Mouse (Mus musculus): ENCODE measurements around the gene Tcaim. TPM values are rescaled to one million over a fixed set of nuclear protein-coding genes. Genes with fewer than 3 reads are reported as not detected.

Gene Tcaim
- not detected in 2 replicates for polyA plus RNA-seq (2012; ENCODE audit: insufficient read depth, insufficient read length, low replicate concordance, missing spikeins)

- H3K27ac ChIP-seq (ENCODE audit: insufficient read depth, low read depth, low read length), result peak within 1 kb of the TSS; percentile 96
- TF ChIP-seq CTCF (IDR thresholded peaks at IDR 0.05; ENCODE audit: insufficient read depth, low read depth, low read length) (no peak), POLR2A (IDR thresholded peaks at IDR 0.05; ENCODE audit: insufficient read depth, low read depth, low read length) (peak; percentile 81)
- WGBS, result 5% methylated on average over 42 of the region's 42 CpGs
Measured at GRCm38 (mm10) chr9:122805053-122805844, at the start of gene Tcaim. TSS of gene Tcaim (plus strand) at chr9:122805539.

GRCm38 (mm10) chr9:122757614-122758013 is 47.7 kb upstream of the Tcaim start:
- no peaks in the 10 kb centered on the region for H3K4me1 ChIP-seq (ENCODE audit: control insufficient read depth, insufficient read depth, low read length)
- 43% methylated on average over 2 of the region's 2 CpGs for WGBS
- TF ChIP-seq CTCF (IDR thresholded peaks at IDR 0.05; ENCODE audit: insufficient read depth, low read depth, low read length) (no peak), POLR2A (IDR thresholded peaks at IDR 0.05; ENCODE audit: insufficient read depth, low read depth, low read length) (no peak)
- no peak overlapping the region for H3K27ac ChIP-seq (ENCODE audit: insufficient read depth, low read depth, low read length)
- no peak overlapping the region for H3K4me3 ChIP-seq (ENCODE audit: insufficient read depth, low read depth, low read length)

More at GRCm38 (mm10) chr9:122805053-122805844, at the start of gene Tcaim:
- Histone ChIP-seq H3K4me3 (ENCODE audit: insufficient read depth, low read depth, low read length) (peak within 1 kb of the TSS; percentile 87), H3K4me1 (ENCODE audit: control insufficient read depth, insufficient read depth, low read length) (0 out of 2 replicates have a peak, but pooled peaks cover 4% of the 10 kb centered on the region)

- H3K4me1 ChIP-seq (ENCODE audit: control insufficient read depth, insufficient read depth, low read length), result no peaks in the 10 kb centered on the region
- no peak overlapping the region for H3K4me3 ChIP-seq (ENCODE audit: insufficient read depth, low read depth, low read length)
- no peak overlapping the region for H3K27ac ChIP-seq (ENCODE audit: insufficient read depth, low read depth, low read length)
- no peak for TF ChIP-seq CTCF (IDR thresholded peaks at IDR 0.05; ENCODE audit: insufficient read depth, low read depth, low read length)
- TF ChIP-seq POLR2A (IDR thresholded peaks at IDR 0.05; ENCODE audit: insufficient read depth, low read depth, low read length), result no peak
Measured at GRCm38 (mm10) chr9:122760111-122760510, 45.2 kb upstream of the Tcaim start.

- WGBS, result 63% methylated on average over 5 of the region's 5 CpGs
- Histone ChIP-seq H3K27ac (ENCODE audit: insufficient read depth, low read depth, low read length) (no peak overlapping the region), H3K4me3 (ENCODE audit: insufficient read depth, low read depth, low read length) (no peak overlapping the region), H3K4me1 (ENCODE audit: control insufficient read depth, insufficient read depth, low read length) (no peaks in the 10 kb centered on the region)
- TF ChIP-seq POLR2A (IDR thresholded peaks at IDR 0.05; ENCODE audit: insufficient read depth, low read depth, low read length), result no peak
- no peak for TF ChIP-seq CTCF (IDR thresholded peaks at IDR 0.05; ENCODE audit: insufficient read depth, low read depth, low read length)
Measured at GRCm38 (mm10) chr9:122785231-122785630, 20.1 kb upstream of the Tcaim start.

- no peak overlapping the region for H3K4me3 ChIP-seq (ENCODE audit: insufficient read depth, low read depth, low read length)
Measured at GRCm38 (mm10) chr9:122786534-122786933, 18.8 kb upstream of the Tcaim start.

GRCm38 (mm10) chr9:122805845-122806341 is 554 bp downstream of the Tcaim start:
- 7% methylated on average over 10 of the region's 10 CpGs for WGBS
- H3K4me1 ChIP-seq (ENCODE audit: control insufficient read depth, insufficient read depth, low read length), result 0 out of 2 replicates have a peak, but pooled peaks cover 4% of the 10 kb centered on the region
- TF ChIP-seq POLR2A (IDR thresholded peaks at IDR 0.05; ENCODE audit: insufficient read depth, low read depth, low read length) (no peak), CTCF (IDR thresholded peaks at IDR 0.05; ENCODE audit: insufficient read depth, low read depth, low read length) (no peak)

More at GRCm38 (mm10) chr9:122786534-122786933, 18.8 kb upstream of the Tcaim start:
- WGBS, result 93% methylated on average over 1 of the region's 1 CpGs
- TF ChIP-seq CTCF (IDR thresholded peaks at IDR 0.05; ENCODE audit: insufficient read depth, low read depth, low read length), result no peak
- no peak for TF ChIP-seq POLR2A (IDR thresholded peaks at IDR 0.05; ENCODE audit: insufficient read depth, low read depth, low read length)
- H3K27ac ChIP-seq (ENCODE audit: insufficient read depth, low read depth, low read length), result no peak overlapping the region
- H3K4me1 ChIP-seq (ENCODE audit: control insufficient read depth, insufficient read depth, low read length), result no peaks in the 10 kb centered on the region

GRCm38 (mm10) chr9:122807186-122807585 is 1.8 kb downstream of the Tcaim start:
- 96% methylated on average over 2 of the region's 2 CpGs for WGBS
- no peak for TF ChIP-seq POLR2A (IDR thresholded peaks at IDR 0.05; ENCODE audit: insufficient read depth, low read depth, low read length)
- no peak for TF ChIP-seq CTCF (IDR thresholded peaks at IDR 0.05; ENCODE audit: insufficient read depth, low read depth, low read length)
- Histone ChIP-seq H3K4me1 (ENCODE audit: control insufficient read depth, insufficient read depth, low read length) (0 out of 2 replicates have a peak, but pooled peaks cover 4% of the 10 kb centered on the region), H3K4me3 (ENCODE audit: insufficient read depth, low read depth, low read length) (no peak overlapping the region), H3K27ac (ENCODE audit: insufficient read depth, low read depth, low read length) (no peak overlapping the region)

More at GRCm38 (mm10) chr9:122805845-122806341, 554 bp downstream of the Tcaim start:
- peak overlapping the region; percentile 96 for H3K27ac ChIP-seq (ENCODE audit: insufficient read depth, low read depth, low read length)
- H3K4me3 ChIP-seq (ENCODE audit: insufficient read depth, low read depth, low read length), result peak overlapping the region; percentile 87

- WGBS, result 83% methylated on average over 3 of the region's 3 CpGs
- TF ChIP-seq CTCF (IDR thresholded peaks at IDR 0.05; ENCODE audit: insufficient read depth, low read depth, low read length) (no peak), POLR2A (IDR thresholded peaks at IDR 0.05; ENCODE audit: insufficient read depth, low read depth, low read length) (no peak)
- H3K4me3 ChIP-seq (ENCODE audit: insufficient read depth, low read depth, low read length), result no peak overlapping the region
Measured at GRCm38 (mm10) chr9:122810212-122810611, 4.9 kb downstream of the Tcaim start.

GRCm38 (mm10) chr9:122812386-122812785 is 7.0 kb downstream of the Tcaim start:
- Histone ChIP-seq H3K4me1 (ENCODE audit: control insufficient read depth, insufficient read depth, low read length) (0 out of 2 replicates have a peak, but pooled peaks cover 2% of the 10 kb centered on the region), H3K4me3 (ENCODE audit: insufficient read depth, low read depth, low read length) (no peak overlapping the region), H3K27ac (ENCODE audit: insufficient read depth, low read depth, low read length) (no peak overlapping the region)
- 89% methylated on average over 5 of the region's 5 CpGs for WGBS
- TF ChIP-seq POLR2A (IDR thresholded peaks at IDR 0.05; ENCODE audit: insufficient read depth, low read depth, low read length) (no peak), CTCF (IDR thresholded peaks at IDR 0.05; ENCODE audit: insufficient read depth, low read depth, low read length) (no peak)

More at GRCm38 (mm10) chr9:122810212-122810611, 4.9 kb downstream of the Tcaim start:
- Histone ChIP-seq H3K4me1 (ENCODE audit: control insufficient read depth, insufficient read depth, low read length) (0 out of 2 replicates have a peak, but pooled peaks cover 2% of the 10 kb centered on the region), H3K27ac (ENCODE audit: insufficient read depth, low read depth, low read length) (no peak overlapping the region)
